Mouse (Mus musculus) kidney, adult 2 months (tissue): ENCODE measurements around the gene Armh3.

Experiments
- CTCF ChIP-seq: fragments of 200-500 bp; conservative IDR thresholded peaks from 2 replicates; pipeline ENCODE4 v1.5.1; 2011; ENCODE audit warnings: low read depth, mild to moderate bottlenecking, control low read depth, low read length, moderate library complexity, mixed read lengths; ENCODE audit not compliant: insufficient read depth, insufficient read length
- POLR2A ChIP-seq: fragments of 200-500 bp; IDR thresholded peaks from one replicate; pipeline ENCODE4 v1.6.1; 2011; ENCODE audit warnings: low read depth, low read length, control low read depth

DNA sequence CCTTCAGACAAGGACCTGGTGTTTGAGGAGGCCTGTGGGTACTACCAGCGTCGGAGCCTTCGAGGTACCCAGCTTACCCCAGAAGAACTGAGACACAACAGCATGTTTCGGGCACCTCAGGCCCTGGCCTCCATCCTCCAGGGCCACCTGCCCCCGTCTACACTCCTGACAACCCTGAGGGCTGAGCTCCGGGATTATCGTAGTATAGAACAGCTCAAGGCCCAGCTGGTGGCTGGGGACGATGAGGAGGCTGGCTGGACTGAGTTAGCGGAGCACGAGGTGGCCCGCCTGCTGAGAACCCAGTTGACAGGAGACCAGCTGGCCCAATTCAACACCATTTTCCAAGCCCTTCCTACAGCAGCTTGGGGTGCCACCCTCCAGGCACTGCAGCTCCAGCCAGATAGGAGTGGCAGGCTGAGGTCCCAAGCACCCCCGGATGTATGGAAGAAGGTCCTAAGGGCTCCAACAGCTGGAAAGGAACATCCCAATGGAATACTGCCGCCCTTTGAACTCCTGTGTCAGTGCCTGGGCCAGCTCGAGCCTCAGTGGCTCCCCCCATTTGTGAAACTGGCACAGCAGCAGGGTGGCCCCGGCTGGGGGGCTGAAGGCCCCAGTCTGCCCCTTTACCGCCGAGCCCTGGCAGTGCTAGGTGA lies 6.7 kb upstream of the Armh3 start:
- TF ChIP-seq CTCF (no peak), POLR2A (no peak)
